Mouse (Mus musculus): ENCODE measurements at regions not wholly inside any gene's neighbourhood (a gene's known extent, or its start where the extent isn't known, plus 50 kb on each side); places are given as distances from the start of the nearest gene placed in this dataset.
"Not testable (repeated sequence)": the region's sequence is repeated elsewhere in the genome, so short reads cannot be mapped to it uniquely, and the experiment has no call there.

GRCm38 (mm10) chr1:113932492-113932891 is 1752.1 kb upstream of the Cntnap5a start:
- Histone ChIP-seq H3K36me3 (ENCODE audit: control insufficient read depth, insufficient read depth, low read length) (no peaks in the 10 kb centered on the region), H3K27ac (ENCODE audit: low read depth) (no peak overlapping the region), H3K4me1 (replicated peaks; ENCODE audit: control insufficient read depth, insufficient read depth, low read length) (no peaks in the 10 kb centered on the region), H3K9ac (ENCODE audit: low read length) (no peak overlapping the region), H3K4me3 (ENCODE audit: low read depth, low read length) (no peak overlapping the region), H3K4me2 (ENCODE audit: low read length) (no peak overlapping the region), H3K27me3 (replicated peaks; ENCODE audit: control insufficient read depth, insufficient read depth, low read length) (no peaks in the 10 kb centered on the region), H3K9me3 (ENCODE audit: control insufficient read depth, low read length) (no peaks in the 10 kb centered on the region)
- no peak for ATAC-seq (replicated peaks; ENCODE audit: low FRiP score, low TSS enrichment, low read depth)
- no peak for DNase-seq (ENCODE audit: low spot score)
- WGBS, result 36% methylated on average over 3 of the region's 3 CpGs

GRCm38 (mm10) chr1:113958016-113958751 is 1726.4 kb upstream of the Cntnap5a start:
- no peak overlapping the region for H3K4me2 ChIP-seq (ENCODE audit: low read length)
- H3K36me3 ChIP-seq (ENCODE audit: control insufficient read depth, insufficient read depth, low read length), result no peaks in the 10 kb centered on the region
- ATAC-seq (replicated peaks; ENCODE audit: low FRiP score, low TSS enrichment, low read depth) (no peak), DNase-seq (ENCODE audit: low spot score) (no peak)
- WGBS, result 88% methylated on average over 6 of the region's 6 CpGs
- no peaks in the 10 kb centered on the region for H3K9me3 ChIP-seq (ENCODE audit: control insufficient read depth, low read length)
- H3K9ac ChIP-seq (ENCODE audit: low read length), result no peak overlapping the region
- no peak overlapping the region for H3K27ac ChIP-seq (ENCODE audit: low read depth)
- no peaks in the 10 kb centered on the region for H3K4me1 ChIP-seq (replicated peaks; ENCODE audit: control insufficient read depth, insufficient read depth, low read length)
- H3K27me3 ChIP-seq (replicated peaks; ENCODE audit: control insufficient read depth, insufficient read depth, low read length), result no peaks in the 10 kb centered on the region
- H3K4me3 ChIP-seq (ENCODE audit: low read depth, low read length), result no peak overlapping the region

DNA sequence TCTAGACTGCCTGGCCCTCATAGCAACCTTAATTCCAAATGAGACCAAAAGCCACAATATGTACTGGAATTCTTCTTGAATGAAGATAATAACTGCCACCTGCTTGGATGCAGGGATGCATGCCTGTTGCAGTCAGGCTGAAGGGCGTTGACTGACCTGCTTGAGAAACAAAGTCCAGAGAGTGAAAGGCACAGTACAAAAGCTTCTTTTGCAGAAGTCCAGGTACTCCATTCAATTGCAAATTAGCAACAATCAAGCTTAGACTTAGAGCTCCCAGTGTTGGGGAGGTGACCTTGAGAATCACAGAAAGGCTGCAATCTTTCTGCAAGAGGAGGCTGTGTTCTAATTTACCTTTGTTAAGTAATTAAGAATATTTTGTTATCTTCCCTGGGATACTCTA is 1725.3 kb upstream of the Cntnap5a start:
- H3K9me3 ChIP-seq (ENCODE audit: control insufficient read depth, low read length); H3K4me3 ChIP-seq (ENCODE audit: low read depth, low read length); H3K4me2 ChIP-seq (ENCODE audit: low read length); H3K36me3 ChIP-seq (ENCODE audit: control insufficient read depth, insufficient read depth, low read length); ATAC-seq (replicated peaks; ENCODE audit: low FRiP score, low TSS enrichment, low read depth); H3K9ac ChIP-seq (ENCODE audit: low read length); H3K27me3 ChIP-seq (replicated peaks; ENCODE audit: control insufficient read depth, insufficient read depth, low read length); DNase-seq (ENCODE audit: low spot score); H3K27ac ChIP-seq (ENCODE audit: low read depth); H3K4me1 ChIP-seq (replicated peaks; ENCODE audit: control insufficient read depth, insufficient read depth, low read length): not testable (repeated sequence)
- 92% methylated on average over 1 of the region's 1 CpGs for WGBS

GRCm38 (mm10) chr1:113963931-113964330 is 1720.6 kb upstream of the Cntnap5a start:
- not testable (repeated sequence) for DNase-seq (ENCODE audit: low spot score); H3K4me2 ChIP-seq (ENCODE audit: low read length); H3K36me3 ChIP-seq (ENCODE audit: control insufficient read depth, insufficient read depth, low read length); H3K4me3 ChIP-seq (ENCODE audit: low read depth, low read length); H3K4me1 ChIP-seq (replicated peaks; ENCODE audit: control insufficient read depth, insufficient read depth, low read length); H3K27ac ChIP-seq (ENCODE audit: low read depth); H3K9ac ChIP-seq (ENCODE audit: low read length); H3K27me3 ChIP-seq (replicated peaks; ENCODE audit: control insufficient read depth, insufficient read depth, low read length); H3K9me3 ChIP-seq (ENCODE audit: control insufficient read depth, low read length); ATAC-seq (replicated peaks; ENCODE audit: low FRiP score, low TSS enrichment, low read depth)
- WGBS, result 51% methylated on average over 2 of the region's 2 CpGs

DNA sequence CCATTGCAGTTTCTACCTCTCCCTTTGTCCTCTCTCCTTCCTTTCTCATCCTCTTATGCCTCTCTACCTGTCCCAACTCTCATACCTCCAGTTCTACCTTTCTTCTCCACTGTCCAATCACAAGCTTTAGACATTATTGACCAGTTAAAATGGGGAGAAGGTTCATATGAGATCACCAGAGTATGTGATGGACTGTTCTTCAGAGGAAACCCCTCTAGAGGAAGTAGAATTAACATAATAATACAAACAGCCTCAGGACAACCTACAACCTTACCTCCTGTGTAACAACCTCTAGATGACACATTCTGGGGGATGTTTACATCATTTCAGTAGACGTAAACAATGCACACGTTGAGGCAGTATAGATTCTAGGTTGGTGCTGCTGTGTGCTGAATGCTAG is 1720.1 kb upstream of the Cntnap5a start:
- Histone ChIP-seq H3K9ac (ENCODE audit: low read length) (no peak overlapping the region), H3K4me2 (ENCODE audit: low read length) (no peak overlapping the region), H3K9me3 (ENCODE audit: control insufficient read depth, low read length) (no peaks in the 10 kb centered on the region), H3K27ac (ENCODE audit: low read depth) (no peak overlapping the region), H3K27me3 (replicated peaks; ENCODE audit: control insufficient read depth, insufficient read depth, low read length) (no peaks in the 10 kb centered on the region), H3K36me3 (ENCODE audit: control insufficient read depth, insufficient read depth, low read length) (no peaks in the 10 kb centered on the region), H3K4me1 (replicated peaks; ENCODE audit: control insufficient read depth, insufficient read depth, low read length) (no peaks in the 10 kb centered on the region), H3K4me3 (ENCODE audit: low read depth, low read length) (no peak overlapping the region)
- 58% methylated on average over 2 of the region's 2 CpGs for WGBS
- DNase-seq (ENCODE audit: low spot score) (no peak), ATAC-seq (replicated peaks; ENCODE audit: low FRiP score, low TSS enrichment, low read depth) (no peak)

GRCm38 (mm10) chr1:113970617-113971016 is 1713.9 kb upstream of the Cntnap5a start:
- H3K27me3 ChIP-seq (replicated peaks; ENCODE audit: control insufficient read depth, insufficient read depth, low read length), result no peaks in the 10 kb centered on the region
- H3K36me3 ChIP-seq (ENCODE audit: control insufficient read depth, insufficient read depth, low read length), result no peaks in the 10 kb centered on the region
- no peaks in the 10 kb centered on the region for H3K9me3 ChIP-seq (ENCODE audit: control insufficient read depth, low read length)
- ATAC-seq (replicated peaks; ENCODE audit: low FRiP score, low TSS enrichment, low read depth) (no peak), DNase-seq (ENCODE audit: low spot score) (no peak)
- no peak overlapping the region for H3K9ac ChIP-seq (ENCODE audit: low read length)
- H3K4me2 ChIP-seq (ENCODE audit: low read length), result no peak overlapping the region
- H3K4me1 ChIP-seq (replicated peaks; ENCODE audit: control insufficient read depth, insufficient read depth, low read length), result no peaks in the 10 kb centered on the region
- no peak overlapping the region for H3K27ac ChIP-seq (ENCODE audit: low read depth)
- no peak overlapping the region for H3K4me3 ChIP-seq (ENCODE audit: low read depth, low read length)
- 83% methylated on average over 1 of the region's 1 CpGs for WGBS

DNA sequence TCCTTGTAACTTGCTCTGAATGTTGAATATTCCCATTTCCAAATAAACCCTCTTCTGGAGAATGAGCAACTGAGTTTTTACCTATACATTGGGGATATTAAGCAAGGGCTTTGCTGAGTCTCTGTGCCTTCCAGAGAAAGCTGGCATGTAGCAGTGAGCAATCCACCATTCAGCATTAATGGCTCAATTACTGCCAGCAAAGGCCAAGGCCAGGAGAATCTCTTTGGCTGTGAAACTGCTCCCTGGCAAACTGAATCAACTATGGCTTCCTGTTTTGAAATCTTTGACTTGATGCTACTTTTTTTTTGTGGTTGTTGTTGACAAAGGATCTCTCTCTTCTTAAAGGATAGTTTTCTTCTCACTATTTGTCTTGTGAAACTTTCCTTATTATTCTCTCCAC is 1704.4 kb upstream of the Cntnap5a start:
- no peak for DNase-seq (ENCODE audit: low spot score)
- H3K27ac ChIP-seq (ENCODE audit: low read depth), result no peak overlapping the region
- no peaks in the 10 kb centered on the region for H3K36me3 ChIP-seq (ENCODE audit: control insufficient read depth, insufficient read depth, low read length)
- no peak for ATAC-seq (replicated peaks; ENCODE audit: low FRiP score, low TSS enrichment, low read depth)
- H3K4me2 ChIP-seq (ENCODE audit: low read length), result no peak overlapping the region
- H3K4me3 ChIP-seq (ENCODE audit: low read depth, low read length), result no peak overlapping the region
- H3K9me3 ChIP-seq (ENCODE audit: control insufficient read depth, low read length), result no peaks in the 10 kb centered on the region
- H3K27me3 ChIP-seq (replicated peaks; ENCODE audit: control insufficient read depth, insufficient read depth, low read length), result no peaks in the 10 kb centered on the region
- no peaks in the 10 kb centered on the region for H3K4me1 ChIP-seq (replicated peaks; ENCODE audit: control insufficient read depth, insufficient read depth, low read length)
- no peak overlapping the region for H3K9ac ChIP-seq (ENCODE audit: low read length)

GRCm38 (mm10) chr1:113989676-113990296 is 1694.8 kb upstream of the Cntnap5a start:
- Histone ChIP-seq H3K36me3 (ENCODE audit: control insufficient read depth, insufficient read depth, low read length) (no peaks in the 10 kb centered on the region), H3K4me1 (replicated peaks; ENCODE audit: control insufficient read depth, insufficient read depth, low read length) (no peaks in the 10 kb centered on the region), H3K27me3 (replicated peaks; ENCODE audit: control insufficient read depth, insufficient read depth, low read length) (no peaks in the 10 kb centered on the region), H3K4me3 (ENCODE audit: low read depth, low read length) (no peak overlapping the region), H3K9me3 (ENCODE audit: control insufficient read depth, low read length) (no peaks in the 10 kb centered on the region), H3K9ac (ENCODE audit: low read length) (no peak overlapping the region), H3K4me2 (ENCODE audit: low read length) (no peak overlapping the region), H3K27ac (ENCODE audit: low read depth) (no peak overlapping the region)
- DNase-seq (ENCODE audit: low spot score) (no peak), ATAC-seq (replicated peaks; ENCODE audit: low FRiP score, low TSS enrichment, low read depth) (no peak)
- 86% methylated on average over 6 of the region's 6 CpGs for WGBS

GRCm38 (mm10) chr1:113992488-113992887 is 1692.1 kb upstream of the Cntnap5a start:
- no peak for ATAC-seq (replicated peaks; ENCODE audit: low FRiP score, low TSS enrichment, low read depth)
- Histone ChIP-seq H3K4me1 (replicated peaks; ENCODE audit: control insufficient read depth, insufficient read depth, low read length) (no peaks in the 10 kb centered on the region), H3K9ac (ENCODE audit: low read length) (no peak overlapping the region), H3K36me3 (ENCODE audit: control insufficient read depth, insufficient read depth, low read length) (no peaks in the 10 kb centered on the region), H3K27ac (ENCODE audit: low read depth) (no peak overlapping the region), H3K4me3 (ENCODE audit: low read depth, low read length) (no peak overlapping the region), H3K9me3 (ENCODE audit: control insufficient read depth, low read length) (no peaks in the 10 kb centered on the region), H3K4me2 (ENCODE audit: low read length) (no peak overlapping the region), H3K27me3 (replicated peaks; ENCODE audit: control insufficient read depth, insufficient read depth, low read length) (no peaks in the 10 kb centered on the region)
- DNase-seq (ENCODE audit: low spot score), result no peak
- 51% methylated on average over 2 of the region's 2 CpGs for WGBS
